Mouse (Mus musculus) midbrain, embryonic 11.5 days (tissue): ENCODE results near the gene Gpd1. TPM values are rescaled to one million over a fixed set of nuclear protein-coding genes. Genes with fewer than 3 reads are reported as not detected.

ENCODE experiments used
- ATAC-seq: fragments of 200-750 bp; cut with Nextera tagmentation; 2 replicates; pipeline ENCODE4 v1.8.0; 2017; ENCODE audit warnings: moderate TSS enrichment, moderate library complexity; ENCODE audit not compliant: low FRiP score
- DNase-seq: peaks from one replicate; pipeline ENCODE4 v3.0.0; 2015; ENCODE audit warnings: low spot score; ENCODE audit errors: missing footprints
- H3K27ac ChIP-seq: fragments of 300-500 bp; sonication (generic); 2 replicates; pipeline ENCODE4 v1.5.1; 2014; ENCODE audit warnings: low read depth, low read length
- H3K27me3 ChIP-seq: fragments of 300-500 bp; sonication (generic); 2 replicates; pipeline ENCODE4 v1.6.1; 2014; ENCODE audit warnings: mild to moderate bottlenecking, low read length, moderate library complexity, mixed read lengths; ENCODE audit not compliant: control insufficient read depth, insufficient read depth
- H3K36me3 ChIP-seq: fragments of 300-500 bp; sonication (generic); 2 replicates; pipeline ENCODE4 v1.6.1; 2014; ENCODE audit warnings: mild to moderate bottlenecking, low read length, moderate library complexity, mixed read lengths; ENCODE audit not compliant: control insufficient read depth, insufficient read depth
- H3K4me1 ChIP-seq: fragments of 300-500 bp; sonication (generic); 2 replicates; pipeline ENCODE4 v1.6.1; 2014; ENCODE audit warnings: low read length; ENCODE audit not compliant: control insufficient read depth, insufficient read depth
- H3K4me2 ChIP-seq: fragments of 300-500 bp; sonication (generic); 2 replicates; pipeline ENCODE4 v1.6.1; 2014; ENCODE audit warnings: mild to moderate bottlenecking, moderate library complexity
- H3K4me3 ChIP-seq: fragments of 300-500 bp; sonication (generic); 2 replicates; pipeline ENCODE4 v1.5.1; 2014; ENCODE audit warnings: low read depth, low read length
- H3K9ac ChIP-seq: fragments of 300-500 bp; sonication (generic); 2 replicates; pipeline ENCODE4 v1.6.1; 2014; ENCODE audit warnings: low read length
- H3K9me3 ChIP-seq: fragments of 300-500 bp; sonication (generic); 2 replicates; pipeline ENCODE4 v1.6.1; 2016; ENCODE audit warnings: low read length; ENCODE audit not compliant: control insufficient read depth
- WGBS: fragments of 180-500 bp; shearing (Covaris S2); extraction: QIAGEN DNeasy Blood & Tissue Kit; methylation state at CpG from one replicate; pipeline ENCODE4 v1.1.7; 2014; 5-methylcytosine and 5-hydroxymethylcytosine counted together
- polyA plus RNA-seq: library from polyadenylated mRNA; unstranded; fragments of >200 nt; fragmentation: Nextera tagmentation; extraction: Ambion mirVana; gene quantifications from 2 replicates; pipeline ENCODE4 v1.2.1, GENCODE M21; 2014

The Gpd1 gene
- polyA plus RNA-seq, 1 experiment from 2014 or later, result 0.18 TPM

GRCm38 (mm10) chr15:99714858-99715257 lies 2.5 kb upstream of the Gpd1 start:
- H3K4me2 ChIP-seq, result no peak overlapping the region
- DNase-seq (peak; percentile 97), ATAC-seq (peak; percentile 28; the same call in 1 of the 2 replicates)
- H3K9ac ChIP-seq, result no peak overlapping the region
- H3K4me1 ChIP-seq, result no peaks in the 10 kb centered on the region
- 56% methylated on average over 7 of the region's 7 CpGs for WGBS
- H3K27me3 ChIP-seq, result no peaks in the 10 kb centered on the region
- peaks cover 28% of the 10 kb centered on the region for H3K36me3 ChIP-seq
- H3K4me3 ChIP-seq, result no peak overlapping the region
- no peaks in the 10 kb centered on the region for H3K9me3 ChIP-seq
- no peak overlapping the region for H3K27ac ChIP-seq

DNA sequence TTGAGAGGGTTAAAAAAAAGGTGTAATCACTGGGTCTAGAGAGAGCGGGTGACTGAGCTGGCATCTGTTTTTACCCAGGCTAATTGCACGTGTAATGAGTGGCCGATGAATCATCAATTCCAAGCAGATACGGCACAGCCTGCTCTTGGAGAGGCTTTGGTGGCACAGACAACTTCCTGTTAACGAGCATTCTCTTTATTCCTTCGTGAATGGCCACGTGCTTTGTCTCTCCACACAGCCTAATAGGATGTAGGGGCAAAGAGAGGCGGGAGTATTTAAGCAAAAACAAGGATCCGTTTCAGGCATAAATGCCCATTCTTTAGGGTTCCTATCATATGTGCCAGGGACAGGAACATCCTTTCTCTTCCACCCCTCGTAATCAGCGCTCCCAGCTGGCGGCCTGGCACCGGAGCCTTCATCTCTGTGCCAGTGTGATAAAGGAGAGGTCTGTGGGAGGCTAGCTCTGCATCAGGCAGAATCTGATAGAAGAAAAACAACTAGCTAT lies 1.9 kb upstream of the Gpd1 start:
- DNase-seq (no peak), ATAC-seq (no peak)

DNA sequence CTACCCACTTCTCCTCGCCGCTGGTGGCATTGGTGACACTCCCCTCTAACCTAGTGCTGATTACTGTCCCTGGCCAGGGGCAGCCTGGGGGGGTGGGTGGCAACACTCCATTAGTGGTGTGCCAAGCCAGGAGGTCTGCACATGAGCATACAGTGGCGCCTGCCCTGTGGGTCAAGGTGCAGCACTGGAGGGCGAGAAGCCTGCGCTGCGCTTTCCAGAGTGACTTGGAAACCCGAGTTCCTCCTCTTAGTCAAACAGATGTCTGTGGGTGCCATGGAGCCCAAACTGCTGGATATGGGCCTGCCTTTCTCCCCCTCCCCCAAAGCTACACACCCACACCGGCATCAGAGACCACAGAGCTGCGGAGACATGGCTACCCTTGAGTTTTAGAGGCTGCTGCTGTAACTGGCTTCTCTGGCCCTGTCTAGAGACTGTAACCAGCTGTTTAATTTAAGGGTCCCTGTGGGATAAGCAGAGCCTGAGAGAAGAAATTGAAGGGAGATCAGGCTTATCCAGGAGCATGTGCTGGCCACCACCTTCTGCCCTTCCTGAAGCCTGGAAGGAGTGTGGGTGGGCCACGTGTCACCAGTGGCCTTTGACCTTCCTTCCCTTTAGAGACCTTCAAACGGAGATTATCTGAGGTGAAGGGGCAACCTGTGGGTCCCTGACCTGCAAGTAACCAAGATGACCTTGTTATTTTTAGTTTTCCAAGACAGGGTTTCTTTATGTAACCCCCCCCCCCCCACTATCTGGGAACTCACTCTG lies 1.2 kb upstream of the Gpd1 start:
- DNase-seq, result peak; percentile 84
- no peaks in the 10 kb centered on the region for H3K9me3 ChIP-seq
- 76% methylated on average over 11 of the region's 11 CpGs for WGBS
- H3K36me3 ChIP-seq, result peaks cover 23% of the 10 kb centered on the region
- ATAC-seq, result no peak
- H3K9ac ChIP-seq, result no peak overlapping the region
- H3K27me3 ChIP-seq, result no peaks in the 10 kb centered on the region
- no peak overlapping the region for H3K4me3 ChIP-seq
- H3K4me2 ChIP-seq, result no peak overlapping the region
- H3K4me1 ChIP-seq, result no peaks in the 10 kb centered on the region
- H3K27ac ChIP-seq, result no peak overlapping the region

More for the DNA sequence above, 1.9 kb upstream of the Gpd1 start:
- H3K9ac ChIP-seq, result no peak overlapping the region
- no peaks in the 10 kb centered on the region for H3K4me1 ChIP-seq
- H3K36me3 ChIP-seq, result peaks cover 24% of the 10 kb centered on the region
- no peaks in the 10 kb centered on the region for H3K27me3 ChIP-seq
- H3K9me3 ChIP-seq, result no peaks in the 10 kb centered on the region
- no peak overlapping the region for H3K27ac ChIP-seq
- WGBS, result 88% methylated on average over 13 of the region's 13 CpGs
- H3K4me2 ChIP-seq, result no peak overlapping the region
- no peak overlapping the region for H3K4me3 ChIP-seq

DNA sequence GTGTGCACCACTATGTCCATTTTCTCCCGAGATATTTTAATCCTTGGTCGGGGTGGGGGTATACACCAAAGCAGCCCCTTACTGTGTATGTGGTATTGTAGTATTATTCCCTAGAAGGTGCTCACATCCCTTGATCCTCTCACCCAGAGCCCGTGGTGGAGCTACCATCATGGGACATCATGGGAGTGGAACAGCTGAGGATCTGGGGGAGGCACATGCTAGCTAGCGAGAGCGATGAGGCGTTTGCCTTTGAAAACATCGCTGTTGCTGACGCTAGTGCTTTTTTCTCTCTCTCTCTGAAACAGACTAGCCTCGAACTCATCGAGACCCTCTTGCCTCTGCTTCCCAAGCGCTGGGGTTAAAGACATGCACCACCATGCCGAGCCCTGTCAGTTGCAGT lies 501 bp upstream of the Gpd1 start:
- Histone ChIP-seq H3K27ac (no peak overlapping the region), H3K4me3 (no peak overlapping the region), H3K27me3 (no peaks in the 10 kb centered on the region), H3K4me1 (no peaks in the 10 kb centered on the region), H3K4me2 (no peak overlapping the region), H3K36me3 (peaks cover 17% of the 10 kb centered on the region), H3K9me3 (no peaks in the 10 kb centered on the region), H3K9ac (no peak overlapping the region)
- WGBS, result 89% methylated on average over 12 of the region's 12 CpGs
- DNase-seq (peak; percentile 79), ATAC-seq (no peak)

DNA sequence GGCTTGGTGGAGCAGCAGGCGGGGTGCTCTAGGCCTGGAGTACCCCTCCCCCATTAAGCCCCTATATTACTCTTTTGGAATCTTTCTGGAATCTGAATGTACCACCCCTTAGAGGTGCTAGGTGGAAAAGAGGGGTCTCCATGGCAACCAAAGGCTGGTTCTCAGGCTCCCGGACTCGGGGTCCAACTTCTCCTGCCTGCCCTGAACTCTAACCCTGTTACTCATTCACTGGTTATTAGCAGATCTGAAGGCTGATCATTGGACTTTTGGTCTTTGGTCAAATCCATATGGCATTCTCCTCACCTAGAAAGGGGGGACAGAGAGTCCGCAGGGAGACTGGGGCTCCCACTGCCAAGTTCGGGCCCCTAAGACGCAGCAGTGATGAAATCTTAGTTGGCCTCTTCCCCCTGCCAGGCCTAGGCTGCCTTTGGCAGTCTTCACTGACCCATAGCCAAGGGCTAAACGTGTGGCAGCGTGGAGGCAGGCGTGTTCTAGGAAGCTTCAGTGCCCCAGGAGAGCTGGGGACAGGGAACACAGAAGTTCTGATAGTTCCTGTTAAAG lies 1.2 kb downstream of the Gpd1 start:
- DNase-seq (peak; percentile 66), ATAC-seq (no peak)
- Histone ChIP-seq H3K27ac (no peak overlapping the region), H3K4me1 (peaks cover 5% of the 10 kb centered on the region), H3K4me3 (no peak overlapping the region), H3K4me2 (no peak overlapping the region), H3K9me3 (no peaks in the 10 kb centered on the region), H3K27me3 (no peaks in the 10 kb centered on the region), H3K9ac (no peak overlapping the region), H3K36me3 (peaks cover 6% of the 10 kb centered on the region; the same call in 1 of the 2 replicates)
- WGBS, result 80% methylated on average over 9 of the region's 9 CpGs

DNA sequence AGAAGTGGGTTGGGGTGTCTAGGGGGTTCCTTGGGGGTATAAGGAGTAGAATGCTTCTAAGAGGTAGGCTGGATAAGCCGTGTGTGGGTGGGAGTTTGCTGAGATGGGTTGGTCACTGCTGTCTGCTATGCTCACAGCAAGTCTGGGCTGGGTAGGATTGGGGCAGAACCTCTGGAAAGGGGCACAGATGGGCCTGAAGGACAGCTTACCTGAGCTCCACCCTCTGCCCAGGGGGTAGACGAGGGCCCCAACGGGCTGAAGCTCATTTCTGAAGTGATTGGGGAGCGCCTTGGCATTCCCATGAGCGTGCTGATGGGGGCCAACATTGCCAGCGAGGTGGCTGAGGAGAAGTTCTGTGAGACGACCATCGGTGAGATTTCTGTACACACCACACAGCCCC lies 2.5 kb downstream of the Gpd1 start:
- no peak overlapping the region for H3K9ac ChIP-seq
- DNase-seq (peak; percentile 31), ATAC-seq (no peak)
- H3K4me1 ChIP-seq, result peaks cover 14% of the 10 kb centered on the region
- no peak overlapping the region for H3K27ac ChIP-seq
- no peak overlapping the region for H3K4me2 ChIP-seq
- no peaks in the 10 kb centered on the region for H3K27me3 ChIP-seq
- H3K36me3 ChIP-seq, result peaks cover 6% of the 10 kb centered on the region; the same call in 1 of the 2 replicates
- WGBS, result 78% methylated on average over 8 of the region's 8 CpGs
- no peaks in the 10 kb centered on the region for H3K9me3 ChIP-seq
- no peak overlapping the region for H3K4me3 ChIP-seq

DNA sequence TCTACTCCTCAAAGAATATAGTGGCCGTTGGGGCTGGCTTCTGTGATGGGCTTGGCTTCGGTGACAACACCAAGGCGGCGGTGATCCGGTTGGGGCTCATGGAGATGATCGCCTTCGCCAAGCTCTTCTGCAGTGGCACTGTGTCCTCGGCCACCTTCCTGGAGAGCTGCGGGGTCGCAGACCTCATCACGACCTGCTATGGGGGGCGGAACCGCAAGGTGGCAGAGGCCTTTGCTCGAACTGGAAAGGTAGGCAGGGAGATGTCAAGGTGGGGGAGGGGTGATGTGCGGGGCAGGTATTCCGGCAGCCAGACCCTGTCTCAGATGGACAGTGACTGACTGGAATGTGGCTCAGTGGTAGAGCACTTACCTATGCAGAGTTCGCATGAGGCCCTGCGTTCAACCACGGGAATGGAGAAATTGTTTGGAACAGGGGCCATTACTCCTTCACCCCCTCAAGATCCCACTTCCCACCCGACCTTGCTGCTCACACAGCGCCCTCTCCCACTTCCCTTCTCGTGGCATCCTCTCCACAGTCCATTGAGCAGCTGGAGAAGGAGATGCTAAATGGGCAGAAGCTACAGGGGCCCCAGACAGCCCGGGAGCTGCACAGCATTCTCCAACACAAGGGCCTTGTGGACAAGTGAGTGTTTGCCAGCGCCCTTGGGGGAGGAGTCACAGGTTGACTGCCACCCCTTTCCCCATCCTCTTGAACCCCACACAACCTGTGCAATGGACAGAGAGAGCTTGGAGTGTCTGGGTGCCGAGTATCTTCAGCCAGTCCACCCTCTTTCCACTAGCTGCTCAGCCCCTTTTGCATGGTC lies 4.8 kb downstream of the Gpd1 start:
- DNase-seq (no peak), ATAC-seq (no peak)
- 81% methylated on average over 25 of the region's 25 CpGs for WGBS
- no peak overlapping the region for H3K9ac ChIP-seq
- H3K4me2 ChIP-seq, result no peak overlapping the region
- no peak overlapping the region for H3K27ac ChIP-seq
- H3K27me3 ChIP-seq, result no peaks in the 10 kb centered on the region
- H3K9me3 ChIP-seq, result no peaks in the 10 kb centered on the region
- no peak overlapping the region for H3K4me3 ChIP-seq
- peaks cover 4% of the 10 kb centered on the region; the same call in 1 of the 2 replicates for H3K36me3 ChIP-seq
- peaks cover 24% of the 10 kb centered on the region for H3K4me1 ChIP-seq

DNA sequence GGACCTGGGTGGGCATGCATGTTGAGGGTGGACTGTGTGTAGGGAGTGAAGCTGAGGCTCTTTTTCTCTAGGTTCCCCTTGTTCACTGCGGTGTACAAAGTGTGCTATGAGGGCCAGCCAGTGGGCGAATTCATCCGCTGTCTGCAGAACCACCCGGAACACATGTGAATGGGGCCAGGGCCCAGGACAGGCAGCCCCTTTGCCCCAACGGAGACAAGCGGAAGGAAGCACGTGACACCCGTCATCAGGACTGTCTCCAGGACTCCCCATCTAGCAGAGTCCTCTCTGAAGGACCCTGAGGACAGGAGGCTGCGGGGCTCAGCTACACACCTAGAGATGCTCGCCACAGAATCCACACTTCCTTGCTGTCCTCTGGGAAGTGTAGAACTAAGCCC lies 5.8 kb downstream of the Gpd1 start:
- Histone ChIP-seq H3K9ac (peak overlapping the region; percentile 12; the same call in 1 of the 2 replicates), H3K36me3 (peaks cover 9% of the 10 kb centered on the region), H3K4me1 (peaks cover 24% of the 10 kb centered on the region), H3K27me3 (no peaks in the 10 kb centered on the region), H3K9me3 (no peaks in the 10 kb centered on the region), H3K4me3 (no peak overlapping the region), H3K4me2 (no peak overlapping the region), H3K27ac (0 out of 2 replicates have a peak overlapping the region, but pooled peaks have one; percentile 17)
- DNase-seq (no peak), ATAC-seq (no peak)
- 53% methylated on average over 10 of the region's 10 CpGs for WGBS
